Mouse (Mus musculus): ENCODE data around the gene Uvrag. TPM values are rescaled to one million over a fixed set of nuclear protein-coding genes. Genes with fewer than 3 reads are reported as not detected.

Uvrag gene
- polyA plus RNA-seq, 1 experiment from 2014 or later, result 22.4 TPM

GRCm38 (mm10) chr7:98875390-98875990 is 265.5 kb downstream of the Uvrag start:
- H3K4me3 ChIP-seq (ENCODE audit: low read length), result no peak overlapping the region
- H3K36me3 ChIP-seq (ENCODE audit: control insufficient read depth, insufficient read depth, low read length), result no peaks in the 10 kb centered on the region
- H3K4me2 ChIP-seq (ENCODE audit: low read depth, low read length), result no peak overlapping the region
- WGBS, result 33% methylated on average over 13 of the region's 13 CpGs
- H3K27ac ChIP-seq (ENCODE audit: low read length), result no peak overlapping the region
- H3K27me3 ChIP-seq (ENCODE audit: control insufficient read depth, insufficient read depth, low read depth, low read length), result no peaks in the 10 kb centered on the region
- peaks cover 23% of the 10 kb centered on the region for H3K4me1 ChIP-seq (replicated peaks; ENCODE audit: control insufficient read depth, insufficient read depth, low read length)
- H3K9me3 ChIP-seq (ENCODE audit: control insufficient read depth, low read length), result no peaks in the 10 kb centered on the region
- H3K9ac ChIP-seq (ENCODE audit: low read length), result no peak overlapping the region
- no peak for ATAC-seq (ENCODE audit: low read depth)

DNA sequence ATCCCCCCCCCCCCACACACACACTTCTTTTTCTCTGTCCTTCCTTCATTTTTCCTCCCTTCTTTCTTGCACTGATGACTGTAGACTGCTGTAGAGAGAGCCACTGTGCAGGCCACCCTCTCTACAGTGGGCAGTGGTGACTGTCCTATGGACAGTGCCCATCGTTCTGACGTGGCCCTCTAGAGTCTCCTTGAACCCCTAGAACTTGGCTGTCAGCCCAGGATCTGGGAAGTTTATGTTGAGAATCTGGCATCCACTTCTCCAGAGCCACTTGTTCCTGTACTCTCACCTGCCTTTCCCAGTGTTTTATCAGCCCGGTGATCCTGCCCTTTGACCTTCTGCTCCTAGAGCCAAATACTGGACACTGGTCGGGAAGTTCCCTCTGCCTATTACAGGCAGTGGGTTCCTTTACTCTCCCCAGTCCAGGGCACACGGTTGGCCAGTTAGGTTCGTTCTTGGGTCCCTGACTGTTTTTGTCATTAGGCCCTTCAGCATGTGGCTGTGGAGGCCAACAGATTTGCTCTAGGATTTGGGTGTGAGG is 266.5 kb downstream of the Uvrag start:
- H3K36me3 ChIP-seq (ENCODE audit: control insufficient read depth, insufficient read depth, low read length), result no peaks in the 10 kb centered on the region
- peaks cover 27% of the 10 kb centered on the region for H3K4me1 ChIP-seq (replicated peaks; ENCODE audit: control insufficient read depth, insufficient read depth, low read length)
- H3K27ac ChIP-seq (ENCODE audit: low read length), result no peak overlapping the region
- H3K9me3 ChIP-seq (ENCODE audit: control insufficient read depth, low read length), result no peaks in the 10 kb centered on the region
- no peak overlapping the region for H3K4me3 ChIP-seq (ENCODE audit: low read length)
- ATAC-seq (ENCODE audit: low read depth), result peak; percentile 59
- H3K9ac ChIP-seq (ENCODE audit: low read length), result no peak overlapping the region
- no peak overlapping the region for H3K4me2 ChIP-seq (ENCODE audit: low read depth, low read length)
- H3K27me3 ChIP-seq (ENCODE audit: control insufficient read depth, insufficient read depth, low read depth, low read length), result no peaks in the 10 kb centered on the region
- 30% methylated on average over 6 of the region's 6 CpGs for WGBS

DNA sequence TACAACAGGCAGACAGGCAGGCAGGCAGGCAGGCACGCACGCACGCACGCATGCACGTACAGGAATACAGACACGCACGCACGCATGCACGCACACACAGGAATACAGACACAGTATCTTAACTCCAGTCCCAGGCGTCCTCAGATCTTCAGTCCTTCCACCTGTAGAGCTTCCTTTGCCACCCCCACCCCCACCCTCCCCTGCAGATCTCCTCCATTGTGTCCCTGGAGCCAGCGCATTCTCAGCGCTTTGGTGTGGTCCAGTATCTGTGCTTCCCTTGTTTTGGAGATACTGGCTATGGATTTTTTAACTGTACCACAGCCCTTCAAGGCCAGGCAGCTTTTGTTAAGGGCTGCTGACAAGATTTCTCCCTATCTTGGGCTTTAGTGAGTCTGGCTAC is 267.6 kb downstream of the Uvrag start:
- 92% methylated on average over 12 of the region's 12 CpGs for WGBS
- Histone ChIP-seq H3K4me3 (ENCODE audit: low read length) (no peak overlapping the region), H3K4me1 (replicated peaks; ENCODE audit: control insufficient read depth, insufficient read depth, low read length) (peaks cover 28% of the 10 kb centered on the region)

GRCm38 (mm10) chr7:98871882-98872281 is 269.1 kb downstream of the Uvrag start:
- Histone ChIP-seq H3K4me3 (ENCODE audit: low read length) (no peak overlapping the region), H3K9me3 (ENCODE audit: control insufficient read depth, low read length) (no peaks in the 10 kb centered on the region), H3K4me2 (ENCODE audit: low read depth, low read length) (0 out of 2 replicates have a peak overlapping the region, but pooled peaks have one; percentile 8), H3K9ac (ENCODE audit: low read length) (no peak overlapping the region), H3K27ac (ENCODE audit: low read length) (no peak overlapping the region), H3K27me3 (ENCODE audit: control insufficient read depth, insufficient read depth, low read depth, low read length) (no peaks in the 10 kb centered on the region), H3K4me1 (replicated peaks; ENCODE audit: control insufficient read depth, insufficient read depth, low read length) (peaks cover 40% of the 10 kb centered on the region), H3K36me3 (ENCODE audit: control insufficient read depth, insufficient read depth, low read length) (no peaks in the 10 kb centered on the region)
- WGBS, result 53% methylated on average over 12 of the region's 12 CpGs
- ATAC-seq (ENCODE audit: low read depth), result no peak

More for the DNA sequence above, 267.6 kb downstream of the Uvrag start:
- no peak overlapping the region for H3K27ac ChIP-seq (ENCODE audit: low read length)
- H3K4me2 ChIP-seq (ENCODE audit: low read depth, low read length), result no peak overlapping the region
- ATAC-seq (ENCODE audit: low read depth), result no peak
- no peak overlapping the region for H3K9ac ChIP-seq (ENCODE audit: low read length)
- no peaks in the 10 kb centered on the region for H3K36me3 ChIP-seq (ENCODE audit: control insufficient read depth, insufficient read depth, low read length)
- no peaks in the 10 kb centered on the region for H3K27me3 ChIP-seq (ENCODE audit: control insufficient read depth, insufficient read depth, low read depth, low read length)
- no peaks in the 10 kb centered on the region for H3K9me3 ChIP-seq (ENCODE audit: control insufficient read depth, low read length)

- peak overlapping the region; percentile 15; the same call in 1 of the 2 replicates for H3K9ac ChIP-seq (ENCODE audit: low read length)
- no peaks in the 10 kb centered on the region for H3K36me3 ChIP-seq (ENCODE audit: control insufficient read depth, insufficient read depth, low read length)
- WGBS, result 17% methylated on average over 12 of the region's 12 CpGs
- no peak overlapping the region for H3K4me2 ChIP-seq (ENCODE audit: low read depth, low read length)
- no peak overlapping the region for H3K4me3 ChIP-seq (ENCODE audit: low read length)
- ATAC-seq (ENCODE audit: low read depth), result peak; percentile 55
- no peaks in the 10 kb centered on the region for H3K27me3 ChIP-seq (ENCODE audit: control insufficient read depth, insufficient read depth, low read depth, low read length)
- no peaks in the 10 kb centered on the region for H3K9me3 ChIP-seq (ENCODE audit: control insufficient read depth, low read length)
- peak overlapping the region; percentile 22; the same call in 1 of the 2 replicates for H3K27ac ChIP-seq (ENCODE audit: low read length)
- peaks cover 42% of the 10 kb centered on the region for H3K4me1 ChIP-seq (replicated peaks; ENCODE audit: control insufficient read depth, insufficient read depth, low read length)
Observed at GRCm38 (mm10) chr7:98870791-98871190, 270.1 kb downstream of the Uvrag start.

DNA sequence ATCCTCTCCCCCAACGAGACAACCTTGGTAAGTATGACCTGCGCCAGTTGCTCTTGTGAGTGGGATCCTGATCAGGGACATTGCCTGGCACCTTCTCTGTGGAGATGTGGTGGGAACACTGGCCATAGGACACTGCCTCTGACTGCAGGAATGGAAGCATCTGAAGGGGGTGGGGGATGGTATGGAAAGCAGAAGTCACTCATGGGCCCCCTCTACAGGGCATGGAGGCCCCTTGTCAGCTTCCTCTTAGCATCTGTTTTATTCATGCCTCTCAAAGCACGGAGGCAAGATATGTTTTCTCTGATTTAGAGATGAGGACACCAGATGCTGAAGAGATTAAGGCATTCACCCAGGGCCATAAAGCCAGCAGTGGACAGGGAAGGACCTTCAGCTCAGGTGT is 271.9 kb downstream of the Uvrag start:
- no peaks in the 10 kb centered on the region for H3K36me3 ChIP-seq (ENCODE audit: control insufficient read depth, insufficient read depth, low read length)
- H3K27me3 ChIP-seq (ENCODE audit: control insufficient read depth, insufficient read depth, low read depth, low read length), result no peaks in the 10 kb centered on the region
- no peak overlapping the region for H3K27ac ChIP-seq (ENCODE audit: low read length)
- H3K9me3 ChIP-seq (ENCODE audit: control insufficient read depth, low read length), result no peaks in the 10 kb centered on the region
- no peak for ATAC-seq (ENCODE audit: low read depth)
- no peak overlapping the region for H3K4me3 ChIP-seq (ENCODE audit: low read length)
- H3K4me1 ChIP-seq (replicated peaks; ENCODE audit: control insufficient read depth, insufficient read depth, low read length), result peaks cover 31% of the 10 kb centered on the region
- 75% methylated on average over 3 of the region's 3 CpGs for WGBS
- no peak overlapping the region for H3K9ac ChIP-seq (ENCODE audit: low read length)
- H3K4me2 ChIP-seq (ENCODE audit: low read depth, low read length), result no peak overlapping the region

- H3K9ac ChIP-seq (ENCODE audit: low read length), result no peak overlapping the region
- 84% methylated on average over 2 of the region's 2 CpGs for WGBS
- no peak overlapping the region for H3K4me3 ChIP-seq (ENCODE audit: low read length)
- ATAC-seq (ENCODE audit: low read depth), result no peak
- H3K27ac ChIP-seq (ENCODE audit: low read length), result no peak overlapping the region
- no peaks in the 10 kb centered on the region for H3K27me3 ChIP-seq (ENCODE audit: control insufficient read depth, insufficient read depth, low read depth, low read length)
- no peaks in the 10 kb centered on the region for H3K36me3 ChIP-seq (ENCODE audit: control insufficient read depth, insufficient read depth, low read length)
- H3K4me2 ChIP-seq (ENCODE audit: low read depth, low read length), result no peak overlapping the region
- H3K4me1 ChIP-seq (replicated peaks; ENCODE audit: control insufficient read depth, insufficient read depth, low read length), result peaks cover 33% of the 10 kb centered on the region
- no peaks in the 10 kb centered on the region for H3K9me3 ChIP-seq (ENCODE audit: control insufficient read depth, low read length)
Observed at GRCm38 (mm10) chr7:98867794-98868150, 273.2 kb downstream of the Uvrag start.

- Histone ChIP-seq H3K4me3 (ENCODE audit: low read length) (no peak overlapping the region), H3K9ac (ENCODE audit: low read length) (no peak overlapping the region), H3K9me3 (ENCODE audit: control insufficient read depth, low read length) (no peaks in the 10 kb centered on the region), H3K27me3 (ENCODE audit: control insufficient read depth, insufficient read depth, low read depth, low read length) (no peaks in the 10 kb centered on the region), H3K27ac (ENCODE audit: low read length) (no peak overlapping the region), H3K36me3 (ENCODE audit: control insufficient read depth, insufficient read depth, low read length) (no peaks in the 10 kb centered on the region), H3K4me1 (replicated peaks; ENCODE audit: control insufficient read depth, insufficient read depth, low read length) (peaks cover 33% of the 10 kb centered on the region), H3K4me2 (ENCODE audit: low read depth, low read length) (no peak overlapping the region)
- WGBS, result 13% methylated on average over 12 of the region's 12 CpGs
- peak; percentile 41 for ATAC-seq (ENCODE audit: low read depth)
Observed at GRCm38 (mm10) chr7:98867053-98867793, 273.7 kb downstream of the Uvrag start.

DNA sequence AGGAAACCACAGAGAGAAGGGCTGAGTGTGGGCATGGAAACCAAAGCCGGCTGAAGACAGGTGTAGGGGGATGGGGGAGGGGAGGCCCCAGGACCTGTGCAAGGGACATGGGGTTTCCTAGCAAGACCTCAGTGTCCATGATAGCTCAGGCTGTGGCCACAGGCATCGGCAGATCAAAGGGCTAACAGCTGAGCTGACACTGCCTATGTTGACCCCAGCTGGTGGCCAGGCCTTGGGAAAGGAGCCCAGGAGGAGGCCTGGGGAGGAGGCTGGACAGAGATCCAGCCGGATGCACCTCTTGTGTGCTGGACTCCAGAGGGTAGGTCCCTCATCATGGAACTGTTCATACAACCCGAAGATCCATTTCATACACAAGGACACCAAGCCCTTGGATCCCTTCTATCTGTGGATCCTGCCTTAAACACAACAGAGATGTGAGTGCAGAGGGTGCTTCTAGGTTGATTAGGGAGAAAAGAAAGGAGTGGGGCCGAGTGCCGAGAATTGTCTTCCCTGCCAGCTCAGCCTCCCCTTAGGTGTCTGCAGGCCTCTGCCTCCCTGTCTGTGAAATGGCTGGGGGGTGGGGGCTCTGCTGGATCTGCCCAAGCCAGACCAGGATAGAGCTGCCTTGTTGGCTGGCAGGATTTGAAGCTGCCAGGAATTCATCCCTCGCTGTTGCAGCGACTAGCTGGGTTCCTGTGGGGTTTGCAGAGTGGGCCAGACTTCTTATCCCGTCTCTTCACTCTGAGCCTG is 276.8 kb downstream of the Uvrag start:
- WGBS, result 53% methylated on average over 9 of the region's 9 CpGs

More for the DNA sequence above, 276.8 kb downstream of the Uvrag start:
- Histone ChIP-seq H3K4me2 (ENCODE audit: low read depth, low read length) (no peak overlapping the region), H3K9ac (ENCODE audit: low read length) (no peak overlapping the region), H3K27me3 (ENCODE audit: control insufficient read depth, insufficient read depth, low read depth, low read length) (no peaks in the 10 kb centered on the region), H3K4me3 (ENCODE audit: low read length) (no peak overlapping the region), H3K4me1 (replicated peaks; ENCODE audit: control insufficient read depth, insufficient read depth, low read length) (peaks cover 17% of the 10 kb centered on the region), H3K36me3 (ENCODE audit: control insufficient read depth, insufficient read depth, low read length) (no peaks in the 10 kb centered on the region), H3K9me3 (ENCODE audit: control insufficient read depth, low read length) (no peaks in the 10 kb centered on the region), H3K27ac (ENCODE audit: low read length) (no peak overlapping the region)
- no peak for ATAC-seq (ENCODE audit: low read depth)

All from lung, embryonic 16.5 days (tissue).